Mouse (Mus musculus): ENCODE results near the gene Dnah2. TPM values are rescaled to one million over a fixed set of nuclear protein-coding genes. Genes with fewer than 3 reads are reported as not detected.

The Dnah2 gene
- total RNA-seq (2023): 0.59 TPM

DNA sequence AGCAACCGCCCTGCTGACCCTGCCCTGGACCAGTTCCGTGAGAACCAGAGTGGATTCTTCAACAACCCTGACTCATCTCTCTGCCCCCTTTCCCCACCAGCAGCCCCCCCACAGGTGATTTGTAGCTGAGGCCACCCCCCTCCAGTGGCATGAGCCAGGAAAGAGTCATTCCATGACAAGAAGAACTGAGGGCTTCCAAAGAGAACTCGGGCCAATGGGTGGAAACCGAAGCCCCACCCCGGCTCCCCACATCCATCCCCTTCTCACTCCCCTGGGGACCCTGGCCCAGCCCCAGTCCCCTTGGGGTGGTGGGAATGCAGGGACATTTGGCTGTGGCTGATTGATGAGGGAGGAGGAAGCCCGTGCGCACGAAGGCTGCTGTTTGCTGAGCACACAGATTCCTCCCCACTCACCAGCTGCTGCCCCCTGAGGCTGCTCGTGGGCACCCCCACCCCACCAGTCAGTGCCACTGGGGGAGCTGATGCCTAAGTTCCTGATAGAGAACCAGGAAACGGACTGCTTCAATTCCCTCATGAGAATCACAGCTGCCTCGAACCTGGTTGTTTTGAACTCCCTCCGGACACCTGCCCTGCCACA is at the start of gene Dnah2:
Gene Dnah2, minus strand, starts transcription at position 51 of the 597 bp plus-strand sequence.

DNA sequence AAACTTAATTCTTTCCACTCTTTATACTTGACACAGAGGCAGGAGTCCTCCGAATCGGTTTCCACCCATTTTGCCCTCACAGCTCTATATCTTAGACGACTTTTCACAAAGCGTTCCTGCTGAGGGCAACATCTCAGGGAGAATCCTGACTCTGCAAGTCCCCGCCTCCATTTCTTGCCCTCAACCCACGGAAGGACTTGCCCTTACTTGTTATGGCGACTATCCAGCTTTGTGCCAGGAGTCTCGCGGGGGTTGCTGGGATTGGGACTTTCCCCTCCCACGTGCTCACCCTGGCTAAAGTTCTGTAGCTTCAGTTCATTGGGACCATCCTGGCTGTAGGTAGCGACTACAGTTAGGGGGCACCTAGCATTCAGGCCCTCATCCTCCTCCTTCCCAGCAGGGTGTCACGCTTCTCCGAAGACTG is 31.2 kb upstream of the Dnah2 start, which contains the start of the genes Wrap53 and Trp53:
Gene Wrap53, minus strand, starts transcription at position 165 of the 424 bp plus-strand sequence.
Gene Trp53, plus strand, starts transcription at position 269 of the 424 bp plus-strand sequence.

DNA sequence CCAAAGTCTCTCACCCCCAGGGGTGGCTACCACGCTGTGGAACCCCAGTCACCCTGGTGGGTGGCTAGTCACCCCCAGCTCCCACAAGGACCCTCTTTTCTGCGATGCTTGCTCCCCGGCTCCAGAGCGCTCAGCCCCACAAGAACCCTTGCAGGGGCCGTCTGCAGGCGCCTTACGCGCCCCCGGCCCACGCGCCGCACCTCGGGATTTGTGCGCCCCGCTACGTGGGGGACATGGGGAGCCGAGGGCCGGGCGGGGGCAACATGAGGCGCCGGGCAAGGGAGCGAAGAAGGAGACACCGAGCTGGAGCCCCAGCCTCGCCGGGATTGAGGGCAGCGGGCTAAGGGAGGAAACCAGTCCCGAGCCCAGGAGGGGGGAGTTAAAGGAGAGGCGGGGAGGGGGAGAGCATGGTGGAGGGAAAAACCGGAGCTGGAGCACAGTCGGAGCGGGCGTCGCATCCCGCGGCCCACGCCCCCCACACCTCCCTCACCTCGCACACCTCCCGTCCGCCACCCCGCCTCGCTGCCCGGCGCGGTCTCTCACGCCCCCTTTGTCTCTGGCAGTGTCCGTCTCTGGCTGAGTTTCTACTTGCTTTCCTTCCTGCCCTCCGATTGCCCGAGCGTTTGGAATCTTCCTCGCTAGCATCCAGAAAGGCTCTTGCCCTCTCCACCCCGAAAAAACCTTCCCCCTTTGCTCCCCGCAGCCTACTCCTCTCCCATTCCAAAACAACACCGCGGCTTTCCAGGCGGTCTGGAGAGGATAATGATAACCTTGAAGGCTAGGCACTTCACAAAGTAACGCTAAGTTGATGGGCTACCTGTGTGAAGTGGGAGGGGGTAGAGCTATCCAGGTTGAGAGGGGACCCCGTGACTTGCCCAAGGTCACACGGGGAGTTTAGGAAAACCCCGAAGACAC is 11.2 kb upstream of the Dnah2 start, which contains the start of gene Efnb3:
Gene Efnb3, minus strand, starts transcription at position 355 of the 915 bp plus-strand sequence.

DNA sequence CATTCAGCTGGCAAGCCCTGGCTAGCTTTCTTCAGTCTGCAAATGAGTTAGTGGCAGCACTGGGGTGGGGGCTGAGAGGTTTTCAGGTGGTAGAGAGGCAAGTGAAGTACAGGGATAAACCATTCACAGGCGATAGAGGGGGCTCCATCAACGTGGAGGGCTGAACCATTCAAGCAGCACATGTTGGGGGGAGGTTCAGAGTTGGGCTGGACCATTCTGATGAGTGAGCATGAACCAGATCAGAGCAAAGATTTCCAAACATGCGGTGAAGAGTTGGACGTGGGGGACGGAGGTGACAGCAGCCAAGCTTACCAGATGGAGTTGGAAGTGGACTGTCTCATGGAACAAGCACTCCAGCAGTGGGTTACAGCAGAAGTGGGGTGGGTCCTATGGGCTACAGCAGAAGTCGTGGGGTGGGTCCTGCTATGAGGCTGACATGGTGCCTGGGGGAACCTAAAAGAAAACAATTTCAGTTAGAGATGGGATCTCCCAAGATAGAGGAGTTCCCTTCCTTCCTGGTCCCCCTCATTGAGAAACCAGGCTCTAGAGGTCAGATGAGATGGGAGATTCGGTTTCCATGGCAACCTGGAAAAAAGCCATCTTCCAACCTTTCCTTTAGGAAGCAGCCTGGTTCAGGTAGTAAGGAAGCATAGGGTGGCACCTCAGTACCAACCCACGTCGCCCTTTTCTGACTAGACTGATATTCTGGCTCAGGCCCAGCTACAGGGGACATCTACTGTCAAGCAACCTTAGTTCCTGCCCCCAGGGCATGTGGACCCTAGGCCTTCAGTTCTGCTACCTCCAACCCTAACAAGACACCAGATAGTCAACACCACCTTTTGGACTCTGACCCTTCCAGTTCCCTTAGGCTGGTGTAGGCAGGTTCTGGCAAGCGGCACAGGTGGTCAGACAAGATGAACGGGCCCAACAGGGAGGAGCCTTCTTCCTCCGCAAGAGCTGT is 135.4 kb downstream of the Dnah2 start, which contains the start of gene Kdm6b:
Gene Kdm6b, minus strand, starts transcription at position 455 of the 961 bp plus-strand sequence.

DNA sequence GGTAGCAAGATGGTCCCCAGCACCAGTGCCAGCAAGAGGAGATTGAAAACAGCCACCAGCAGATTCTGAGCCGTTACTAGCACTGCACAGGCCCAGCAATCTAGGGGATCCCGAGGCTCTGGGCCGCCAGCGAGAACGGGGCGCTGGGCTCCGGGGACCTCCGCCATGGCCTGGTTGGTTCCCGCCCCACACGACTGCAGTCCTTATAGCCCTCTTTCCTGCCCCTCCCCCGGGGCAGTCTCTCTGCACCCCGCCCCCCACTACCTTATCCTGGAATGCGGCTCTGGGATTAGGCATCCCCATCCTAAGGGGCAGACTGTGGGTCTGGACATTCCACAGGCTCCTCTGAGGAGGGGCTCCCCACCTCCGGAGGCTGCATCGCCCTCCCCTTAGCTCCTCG is 150.9 kb downstream of the Dnah2 start, which contains the start of gene Tmem88:
Gene Tmem88, minus strand, starts transcription at position 176 of the 400 bp plus-strand sequence.

DNA sequence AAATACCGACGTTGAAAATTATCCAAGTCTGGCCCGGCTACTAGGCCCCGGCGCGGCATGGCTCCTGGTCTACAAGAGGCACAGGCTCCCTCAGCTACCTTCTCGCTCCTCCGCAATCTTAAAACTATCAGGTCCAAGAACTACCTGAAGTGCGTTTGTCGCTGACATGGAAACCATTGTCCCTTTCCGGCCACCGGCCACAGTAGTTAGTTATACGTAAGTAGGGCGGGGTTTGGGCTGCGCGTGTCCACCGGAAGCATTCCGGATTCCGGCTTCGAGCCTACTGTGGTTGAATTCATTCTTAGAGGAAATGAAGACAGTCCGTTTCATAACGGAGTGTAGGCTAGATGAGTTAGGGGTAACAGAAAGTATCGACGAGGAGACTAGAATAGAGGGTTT is 153.7 kb downstream of the Dnah2 start, which contains the start of the genes Naa38 and Cyb5d1:
Gene Naa38, plus strand, starts transcription at position 253 of the 399 bp plus-strand sequence.
Gene Cyb5d1, minus strand, starts transcription at position 397 of the 399 bp plus-strand sequence.

Other genes starting within 250 kb of the Dnah2 start
- gene Cntrob, start 225.3 kb downstream of the Dnah2 start, total RNA-seq (2023): 15.5 TPM
- gene Trappc1, start 225.1 kb downstream of the Dnah2 start, total RNA-seq (2023): 17.9 TPM
- gene Kcnab3, start 222.9 kb downstream of the Dnah2 start, total RNA-seq (2023): 1.8 TPM
- 0.85 TPM for gene Rnf227, start 208.6 kb downstream of the Dnah2 start, total RNA-seq (2023)
- gene Chd3, start 179.7 kb downstream of the Dnah2 start, total RNA-seq (2023): 737 TPM
- 29.4 TPM for gene Naa38, start 153.6 kb downstream of the Dnah2 start, total RNA-seq (2023)
- 32.5 TPM for gene Cyb5d1, start 153.5 kb downstream of the Dnah2 start, total RNA-seq (2023)
- 7.9 TPM for gene Tmem88, start 150.9 kb downstream of the Dnah2 start, total RNA-seq (2023)
- 254 TPM for gene Kdm6b, start 135.4 kb downstream of the Dnah2 start, total RNA-seq (2023)
- 0.23 TPM for gene Efnb3, start 11.1 kb upstream of the Dnah2 start, total RNA-seq (2023)
- gene Wrap53, start 31.1 kb upstream of the Dnah2 start, total RNA-seq (2023): 7.5 TPM
- gene Trp53, start 31.2 kb upstream of the Dnah2 start, total RNA-seq (2023): 112 TPM
- 0.91 TPM for gene Atp1b2, start 56.8 kb upstream of the Dnah2 start, total RNA-seq (2023)
- not detected for gene Shbg, start 68.8 kb upstream of the Dnah2 start, total RNA-seq (2023)
- not detected for gene Sat2, start 72.9 kb upstream of the Dnah2 start, total RNA-seq (2023)
- gene Fxr2, start 83.9 kb upstream of the Dnah2 start, total RNA-seq (2023): 64.1 TPM
- gene Sox15, start 106.2 kb upstream of the Dnah2 start, total RNA-seq (2023): 0.70 TPM
- gene Mpdu1, start 113.5 kb upstream of the Dnah2 start, total RNA-seq (2023): 70.5 TPM
- gene Cd68, start 117.0 kb upstream of the Dnah2 start, total RNA-seq (2023): 9.1 TPM
- gene Eif4a1, start 123.3 kb upstream of the Dnah2 start, total RNA-seq (2023): 715 TPM
- gene Senp3, start 133.0 kb upstream of the Dnah2 start, total RNA-seq (2023): 110 TPM
- not detected for gene Tnfsf13, start 136.7 kb upstream of the Dnah2 start, total RNA-seq (2023)
- gene Tnfsf12, start 146.7 kb upstream of the Dnah2 start, total RNA-seq (2023): 0.76 TPM
- gene Tnfsfm13, start 147.0 kb upstream of the Dnah2 start, total RNA-seq (2023): not detected
- gene Polr2a, start 209.5 kb upstream of the Dnah2 start, total RNA-seq (2023): 169 TPM
- not detected for gene Slc35g3, start 212.9 kb upstream of the Dnah2 start, total RNA-seq (2023)
- gene Zbtb4, start 216.8 kb upstream of the Dnah2 start, total RNA-seq (2023): 52.5 TPM
- gene Chrnb1, start 246.8 kb upstream of the Dnah2 start, total RNA-seq (2023): 1.9 TPM

All from CD4-positive naive resting alpha-beta T cell, adult 76 days (primary cell).